Mouse (Mus musculus) right cerebral cortex, postnatal 14 days (tissue): ENCODE results near the gene Erc2.

Experiments used
- DNase-seq: peaks from one replicate; pipeline ENCODE4 v3.0.0; 2022

Erc2 gene

DNA sequence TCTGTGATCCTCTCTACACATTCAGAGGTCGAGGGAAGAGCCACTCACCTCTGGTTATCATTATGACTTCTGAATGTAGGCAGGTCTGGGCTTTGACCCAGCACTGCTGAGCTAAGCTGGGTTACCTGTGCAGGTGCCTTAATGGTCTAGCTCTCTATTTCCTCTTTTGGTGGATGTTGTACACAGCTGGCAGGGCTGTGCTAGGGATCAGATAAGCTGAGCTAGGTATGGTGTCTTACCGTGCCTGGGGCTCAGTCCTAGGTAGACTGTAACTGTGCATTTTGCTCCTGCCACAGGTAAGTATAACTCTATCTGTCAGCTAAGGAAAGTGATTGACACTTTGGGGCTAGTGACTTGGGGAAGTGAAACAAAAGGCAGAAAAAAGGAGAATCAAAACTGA, 701.0 kb downstream of the Erc2 start:
- DNase-seq = no peak

DNA sequence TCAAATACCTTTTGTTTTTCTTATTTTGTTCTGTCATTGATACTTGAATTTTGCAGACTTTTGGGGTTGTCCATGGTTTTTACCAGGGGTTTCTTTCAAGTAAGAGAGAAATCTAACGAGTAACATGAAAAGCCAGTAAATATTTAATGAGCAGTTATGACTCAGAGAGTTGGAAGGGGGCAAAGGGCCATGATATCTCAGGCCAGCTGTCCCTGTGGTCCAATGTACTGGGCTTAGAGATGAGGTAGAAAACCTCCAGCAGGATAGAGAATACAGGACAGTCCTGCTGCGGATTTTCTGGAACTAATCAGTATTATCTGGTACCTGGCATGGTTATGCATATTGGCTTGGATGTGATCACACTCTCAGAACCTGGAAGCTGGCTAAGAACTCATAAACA, 701.5 kb downstream of the Erc2 start:
- DNase-seq = no peak

DNA sequence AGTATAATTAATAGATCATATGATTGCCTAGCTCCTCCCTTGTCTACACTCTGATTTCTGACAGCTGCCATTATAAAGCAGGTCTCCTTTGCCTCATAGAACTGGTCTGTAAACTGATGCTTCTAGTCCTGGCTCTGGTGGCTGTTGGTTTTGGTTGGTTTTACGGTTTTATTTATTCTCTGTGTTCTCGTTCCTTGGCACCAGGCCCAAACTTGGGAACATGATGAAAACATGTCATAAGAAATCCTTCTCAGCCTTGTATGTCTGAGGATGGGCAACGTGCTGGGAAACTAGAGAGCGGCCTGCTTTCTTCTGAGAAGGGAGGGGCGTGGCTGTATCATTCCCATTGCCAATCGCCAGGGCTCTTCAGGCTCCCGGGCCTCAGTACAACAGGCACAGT, 704.2 kb downstream of the Erc2 start:
- no peak for DNase-seq

DNA sequence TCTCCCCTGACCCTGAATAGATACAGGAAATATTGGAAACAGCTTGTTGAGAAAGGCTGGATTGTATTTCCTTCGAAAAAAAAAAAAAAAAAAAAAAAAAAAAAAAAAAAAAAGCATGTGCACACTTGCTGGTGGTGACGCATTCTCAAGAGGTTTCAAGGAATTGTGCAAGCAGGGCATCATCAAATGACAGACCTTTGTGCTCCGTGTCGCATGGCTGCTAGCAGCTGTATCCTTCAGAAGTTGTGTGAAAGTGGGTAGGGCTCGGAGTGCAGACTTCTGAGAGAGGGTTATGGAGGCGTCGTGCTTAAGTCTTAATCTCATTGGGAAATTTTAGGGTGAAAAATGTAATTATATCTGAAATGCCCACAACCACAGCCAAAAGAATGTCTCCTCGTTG, 706.3 kb downstream of the Erc2 start:
- DNase-seq = no peak

DNA sequence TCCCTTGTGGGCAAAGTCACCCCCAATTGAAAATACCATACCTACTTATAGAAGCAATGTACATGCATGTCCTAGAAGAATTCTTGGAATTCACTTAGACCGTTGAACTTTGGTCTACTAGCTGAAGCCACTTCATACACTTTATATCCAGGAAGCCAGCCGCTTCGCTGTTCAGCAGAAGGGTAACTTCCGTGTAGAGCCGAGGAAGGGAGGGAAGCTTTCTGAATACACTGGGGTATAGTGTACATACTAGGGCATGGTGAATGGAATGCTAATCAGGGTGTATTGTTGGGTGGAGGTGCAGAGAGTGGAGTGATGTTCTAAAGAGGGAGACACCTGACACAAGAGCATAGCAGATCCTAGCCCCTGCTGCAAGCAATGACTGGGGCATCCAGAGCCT, 708.9 kb downstream of the Erc2 start:
- no peak for DNase-seq

DNA sequence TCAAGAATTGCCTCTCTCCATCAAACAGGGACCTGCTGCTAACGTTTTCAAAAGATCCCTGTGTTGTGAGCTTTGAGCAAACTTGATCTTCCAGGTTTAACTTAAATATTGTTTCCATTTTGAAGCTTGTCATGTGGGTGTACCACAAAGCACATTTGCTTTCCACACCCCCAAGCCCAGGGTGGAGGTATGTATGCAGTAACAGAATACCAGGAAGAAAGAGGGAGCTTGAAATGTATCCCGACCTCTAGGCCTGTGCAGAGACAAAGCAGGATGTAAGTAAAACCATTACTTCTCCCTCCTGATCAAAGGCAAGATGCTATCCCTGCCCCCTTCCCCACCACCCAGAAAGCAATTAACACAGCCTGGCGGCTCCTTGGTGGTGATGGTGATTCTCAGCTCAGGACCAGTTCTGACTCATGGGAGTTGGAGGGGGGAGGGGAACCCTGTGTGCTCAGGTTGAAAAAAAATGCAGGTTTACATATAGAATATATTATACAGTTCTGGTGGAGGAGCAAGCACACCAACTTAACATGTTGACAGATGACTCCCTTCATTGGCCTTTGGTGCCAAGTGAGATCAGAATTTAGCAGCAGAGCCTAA, 710.2 kb downstream of the Erc2 start:
- DNase-seq = no peak

DNA sequence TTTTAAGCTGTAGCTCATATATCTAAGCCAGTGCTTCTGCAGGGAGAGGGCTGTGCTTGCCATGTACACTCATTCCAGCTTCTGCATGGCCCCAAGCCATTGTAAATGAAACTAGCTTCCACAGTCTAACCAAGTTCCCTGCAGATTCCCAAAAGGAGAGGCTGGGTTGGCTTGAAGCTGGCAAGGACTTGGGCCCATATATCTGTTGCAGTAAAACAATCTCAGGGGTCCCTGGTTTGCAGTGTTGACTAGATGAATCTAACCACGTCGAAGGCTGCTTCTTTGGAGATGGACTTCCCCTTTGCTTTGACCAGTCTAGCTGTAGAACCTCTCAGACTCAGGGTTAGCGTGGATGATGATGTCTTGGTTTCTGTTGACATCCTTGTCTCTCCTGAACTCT, 716.9 kb downstream of the Erc2 start:
- no peak for DNase-seq

DNA sequence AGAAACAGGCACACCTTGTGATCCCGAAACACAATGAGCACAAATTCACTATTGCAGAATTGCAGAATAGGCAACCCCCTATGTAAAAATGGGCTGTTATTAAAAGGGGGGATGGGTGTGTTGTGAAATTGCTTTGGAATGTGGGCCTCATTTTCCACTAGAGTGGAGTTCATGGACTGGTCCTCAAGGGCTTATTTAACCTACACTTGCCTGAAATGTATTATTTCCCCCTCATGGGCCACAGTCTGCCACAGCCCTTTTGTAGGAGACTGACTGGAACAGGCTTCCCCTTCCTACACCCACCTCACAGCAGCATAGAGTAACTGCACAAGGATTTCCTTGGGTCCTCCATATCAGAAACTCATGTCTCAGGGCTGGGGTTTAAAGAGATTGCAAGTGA, 726.9 kb downstream of the Erc2 start:
- no peak for DNase-seq

DNA sequence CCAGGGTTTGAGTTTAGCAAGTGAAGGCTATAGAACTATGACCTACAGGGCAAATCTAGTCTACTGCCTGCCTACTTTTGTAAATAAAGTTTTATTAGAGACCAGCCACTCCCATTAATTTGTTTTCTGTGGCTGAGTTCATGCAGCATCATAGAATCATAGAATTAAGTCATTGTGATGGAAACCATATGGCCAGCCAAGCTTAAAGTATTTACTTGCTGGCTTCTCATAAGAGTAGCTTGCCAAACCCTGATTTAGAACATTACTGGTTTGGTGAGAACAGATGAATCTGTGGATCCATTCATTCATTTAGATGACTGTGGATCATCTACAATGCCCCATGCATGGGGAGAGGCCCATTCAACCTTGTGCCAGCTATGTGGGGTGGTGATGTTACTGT, 733.8 kb downstream of the Erc2 start:
- no peak for DNase-seq

DNA sequence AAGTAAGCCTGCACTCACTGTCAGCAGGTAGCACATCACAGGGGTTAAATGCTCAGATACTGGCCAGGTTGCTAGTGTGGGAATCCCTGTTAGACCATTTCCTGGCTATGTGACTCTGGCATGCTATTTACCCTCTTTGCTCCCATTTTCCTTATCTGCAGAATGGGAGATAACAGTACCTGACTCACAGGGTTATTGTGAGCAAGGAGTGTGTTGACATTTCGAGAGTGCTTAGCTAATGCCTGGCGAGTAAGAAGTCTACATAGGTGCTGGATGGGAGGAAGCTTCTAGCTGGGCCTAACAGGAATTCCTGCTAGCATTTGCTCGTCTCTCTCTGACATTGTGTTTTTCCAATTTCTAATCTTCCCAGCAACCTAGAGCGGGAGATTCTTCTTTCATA, 737.3 kb downstream of the Erc2 start:
- no peak for DNase-seq

DNA sequence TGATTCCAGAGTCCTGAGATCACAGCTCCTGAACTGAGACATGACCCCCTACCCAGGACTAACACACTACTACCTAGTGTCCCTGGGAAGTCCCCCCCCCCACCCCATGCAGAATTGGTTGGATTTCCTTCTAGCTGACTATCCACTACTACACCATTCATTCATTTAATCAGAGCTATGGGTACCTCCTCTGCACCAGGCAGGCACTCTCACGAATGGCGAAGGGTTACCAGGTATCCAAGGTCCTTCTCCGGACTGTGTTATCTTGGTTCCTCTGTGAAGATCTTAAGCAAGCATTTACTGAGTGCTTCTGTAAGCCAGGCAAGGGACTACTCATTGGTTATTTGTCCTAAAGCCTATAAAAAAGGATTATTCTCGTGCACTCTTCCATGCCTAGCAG, 737.8 kb downstream of the Erc2 start:
- no peak for DNase-seq

DNA sequence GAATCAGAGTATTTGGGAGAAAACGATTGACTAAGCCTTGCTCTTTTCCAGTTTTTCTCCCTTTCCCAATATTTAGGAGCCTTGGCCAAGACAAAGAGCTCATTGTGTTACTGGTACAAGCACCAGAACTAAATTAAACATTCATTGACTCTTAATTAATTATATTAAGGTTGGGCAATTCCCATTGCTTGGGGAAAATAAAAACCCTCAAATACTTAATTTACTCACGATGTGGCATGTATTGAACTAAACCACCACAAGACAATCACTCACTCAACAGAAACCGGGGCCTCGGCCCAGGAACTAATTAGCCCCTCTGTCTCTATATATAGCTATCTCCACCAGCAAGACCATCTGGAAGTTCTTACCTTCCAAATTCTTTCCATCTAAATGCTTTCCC, 740.1 kb downstream of the Erc2 start:
- no peak for DNase-seq

DNA sequence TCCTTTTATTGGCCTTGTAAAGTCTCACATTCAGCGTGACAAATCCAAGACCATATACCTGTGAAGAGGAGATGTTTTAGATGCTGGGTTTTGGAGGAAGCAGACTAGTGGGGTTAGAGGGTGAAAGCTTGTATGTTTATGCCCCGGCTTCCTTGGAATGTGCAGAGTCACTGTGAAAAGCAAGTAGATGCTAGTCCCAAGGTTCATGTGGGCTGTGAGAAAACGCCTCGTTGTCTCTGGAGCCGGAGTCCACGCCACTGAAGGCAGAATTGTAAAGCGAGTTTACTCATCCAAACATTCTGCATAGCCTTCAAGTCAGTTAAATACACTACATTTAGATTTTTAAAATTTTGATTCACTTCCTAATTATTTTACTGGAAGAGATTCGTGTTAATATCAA, 748.5 kb downstream of the Erc2 start:
- no peak for DNase-seq

DNA sequence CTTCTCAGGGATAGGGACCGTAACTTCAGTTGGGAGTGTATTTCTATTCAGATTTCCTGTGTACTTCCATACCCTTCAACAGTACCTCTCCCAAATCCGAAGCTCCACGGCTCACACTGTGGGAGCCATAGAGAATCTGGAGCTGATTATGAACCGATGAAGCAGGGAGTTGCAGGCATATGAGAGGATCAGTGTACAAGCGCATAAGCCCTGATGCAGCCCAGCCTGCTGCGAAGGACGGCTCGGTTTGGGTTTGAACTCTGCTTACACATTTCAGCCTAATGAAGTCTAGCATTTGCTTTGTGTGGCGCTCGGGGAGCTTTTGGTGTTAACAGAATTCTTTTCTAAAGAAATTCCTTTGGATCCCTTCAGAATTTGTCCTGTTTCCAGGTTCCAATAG, 749.4 kb downstream of the Erc2 start:
- DNase-seq = no peak

DNA sequence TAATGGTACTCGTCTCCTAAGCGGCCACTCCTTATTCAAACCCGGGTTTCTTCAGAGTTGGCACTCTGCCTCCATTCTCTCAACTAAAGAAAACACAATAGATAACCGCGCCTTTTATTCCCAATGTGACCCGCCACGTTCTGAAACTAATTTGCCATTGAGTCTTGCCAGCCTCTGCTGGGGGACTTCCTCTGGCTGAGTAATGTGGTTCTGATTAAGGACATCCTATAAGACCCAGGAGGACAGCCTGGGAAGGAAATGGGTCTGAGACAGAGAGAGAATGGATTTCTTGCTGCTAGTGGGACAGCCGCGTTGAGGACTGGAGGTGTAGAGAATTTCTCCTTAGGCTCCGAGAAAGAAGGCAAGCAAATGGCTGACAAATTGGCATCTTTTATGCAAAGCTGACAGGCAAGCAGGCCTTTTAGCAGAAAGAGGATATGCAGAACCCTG, 753.4 kb downstream of the Erc2 start:
- DNase-seq = no peak

DNA sequence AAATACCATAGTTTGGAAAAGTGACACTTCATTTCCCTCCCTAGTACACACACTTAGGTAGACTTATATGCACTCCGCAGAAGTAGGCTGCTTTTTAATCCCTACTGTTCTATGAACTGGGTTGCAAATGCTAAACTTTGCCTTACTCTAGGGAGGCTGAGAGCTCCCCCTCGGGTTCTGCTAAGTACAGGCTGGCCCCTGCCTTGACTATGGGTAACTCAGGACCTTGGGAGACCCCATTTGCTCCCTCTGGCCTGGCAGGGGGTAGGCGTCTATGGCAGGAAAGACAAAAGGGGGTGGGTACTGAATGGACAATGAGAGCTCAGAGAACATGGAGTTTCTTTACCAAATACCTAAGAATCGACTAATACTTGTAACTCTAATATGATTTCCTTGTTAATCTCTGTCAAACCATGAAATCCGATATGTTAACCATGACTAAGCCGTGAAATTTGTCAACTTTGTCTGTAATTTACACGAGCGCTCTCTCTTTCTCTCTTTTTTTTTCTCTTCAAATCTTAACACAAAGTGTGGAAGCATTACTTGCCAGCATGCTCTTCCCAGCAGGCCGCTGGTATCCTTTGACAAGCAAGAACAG, 754.1 kb downstream of the Erc2 start:
- DNase-seq = no peak

DNA sequence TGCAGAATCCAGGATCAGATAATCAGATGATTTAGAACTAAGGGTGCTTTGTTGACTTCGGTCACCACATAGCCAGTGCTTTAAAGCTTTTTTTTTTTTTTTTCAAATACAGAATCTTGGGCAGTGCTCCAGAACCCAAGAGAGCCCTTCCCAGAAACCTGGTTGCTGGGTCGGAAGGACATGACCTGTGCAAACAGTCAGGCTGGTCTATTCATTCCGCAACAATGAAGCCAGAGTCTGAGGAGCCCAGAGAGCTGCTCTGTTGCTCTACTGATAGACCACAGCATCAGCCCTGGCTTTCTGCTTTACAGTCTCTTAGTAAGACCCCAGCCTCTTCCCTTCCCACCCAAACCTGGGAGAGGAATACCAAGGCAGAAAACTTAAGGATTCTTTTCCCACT, 755.3 kb downstream of the Erc2 start:
- DNase-seq = no peak

DNA sequence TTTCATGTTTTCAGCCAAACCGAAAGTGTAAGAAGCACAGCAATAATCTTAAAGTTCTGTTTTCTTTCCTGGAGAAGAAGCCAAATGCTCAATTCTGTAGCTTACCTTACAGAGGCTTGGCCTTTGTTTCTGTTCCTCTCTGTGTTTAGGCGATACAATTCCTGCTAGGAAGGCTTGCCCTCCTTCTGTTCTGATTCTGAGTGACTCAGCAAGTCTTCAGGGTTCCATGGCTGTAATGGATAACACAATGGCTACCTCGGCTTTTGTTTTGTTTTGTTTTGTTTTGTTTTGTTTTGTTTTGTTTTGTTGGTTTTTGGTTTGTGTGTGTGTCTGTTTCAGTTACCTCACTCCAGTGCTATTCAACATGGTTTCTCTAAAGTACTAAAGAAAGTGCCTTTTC, 757.9 kb downstream of the Erc2 start:
- no peak for DNase-seq

DNA sequence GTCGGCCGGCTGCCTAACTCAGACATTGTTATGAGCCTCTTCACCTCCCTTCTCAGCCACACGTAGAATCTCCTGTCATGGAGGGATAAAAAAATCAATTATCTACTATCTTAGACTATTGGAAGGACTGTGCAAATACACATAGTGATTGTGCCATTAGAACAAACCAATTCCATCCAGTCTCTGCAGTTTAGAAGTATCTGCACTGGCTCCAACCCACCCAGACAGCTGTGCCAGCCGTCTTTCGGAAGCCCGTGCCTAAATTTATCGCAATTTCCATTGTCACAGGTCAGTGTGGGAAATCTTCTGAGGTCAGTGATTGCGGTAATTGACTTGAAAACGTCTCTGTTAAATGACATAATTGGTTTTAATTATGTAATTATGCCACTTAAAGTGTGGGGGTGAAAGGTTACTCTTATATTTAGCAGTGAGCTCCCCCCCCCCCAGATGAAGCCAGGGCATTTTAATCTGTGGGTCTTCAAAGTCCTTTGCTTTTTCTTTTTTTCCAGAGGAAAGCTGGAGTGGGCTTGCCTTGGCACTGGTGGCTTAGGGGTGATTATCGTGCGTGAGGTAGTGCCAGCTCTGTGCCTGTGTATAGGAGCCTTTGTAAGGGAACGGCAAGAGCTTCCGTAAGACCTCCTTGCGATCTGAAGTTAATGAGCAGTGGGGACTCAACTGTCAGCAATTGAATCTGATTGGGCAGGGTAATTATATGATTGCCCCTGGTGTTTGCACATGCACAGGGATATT, 759.7 kb downstream of the Erc2 start:
- no peak for DNase-seq

DNA sequence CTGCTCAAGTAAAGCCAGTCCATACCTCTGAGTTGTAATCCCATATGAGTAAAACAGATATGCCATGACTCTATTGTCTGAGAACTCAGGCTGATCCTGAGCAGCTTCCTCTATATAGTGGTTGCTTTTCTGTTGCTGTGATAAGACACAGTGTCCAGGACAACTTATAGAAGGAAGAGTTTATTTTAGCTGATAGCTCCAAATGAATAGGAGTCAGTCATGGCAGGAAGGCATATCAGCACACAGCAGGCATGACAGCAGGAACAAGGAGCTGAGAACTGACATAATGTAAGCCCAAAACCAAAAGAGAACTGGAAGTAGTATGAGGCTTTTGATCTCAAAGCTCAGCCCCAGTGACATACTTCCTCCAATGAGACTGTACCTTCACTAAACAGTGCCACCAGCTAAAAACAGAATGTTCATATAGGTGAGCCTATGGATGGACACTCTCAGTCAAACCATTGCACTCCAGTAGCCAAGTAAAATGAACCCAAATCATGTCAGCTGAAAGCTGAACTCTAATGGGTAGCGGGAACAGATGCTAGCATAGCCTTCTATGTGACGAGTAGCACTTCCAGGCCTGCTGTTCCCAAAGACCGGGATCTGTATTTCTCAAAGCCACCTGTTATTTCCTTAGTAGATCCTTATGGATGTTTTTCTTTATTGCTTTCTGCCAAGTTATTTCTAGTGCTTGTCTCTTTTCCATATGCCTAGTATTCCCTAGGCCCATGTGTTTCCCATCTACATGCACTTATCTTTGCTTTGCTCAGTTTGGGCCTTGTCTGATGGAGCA, 764.8 kb downstream of the Erc2 start:
- no peak for DNase-seq

DNA sequence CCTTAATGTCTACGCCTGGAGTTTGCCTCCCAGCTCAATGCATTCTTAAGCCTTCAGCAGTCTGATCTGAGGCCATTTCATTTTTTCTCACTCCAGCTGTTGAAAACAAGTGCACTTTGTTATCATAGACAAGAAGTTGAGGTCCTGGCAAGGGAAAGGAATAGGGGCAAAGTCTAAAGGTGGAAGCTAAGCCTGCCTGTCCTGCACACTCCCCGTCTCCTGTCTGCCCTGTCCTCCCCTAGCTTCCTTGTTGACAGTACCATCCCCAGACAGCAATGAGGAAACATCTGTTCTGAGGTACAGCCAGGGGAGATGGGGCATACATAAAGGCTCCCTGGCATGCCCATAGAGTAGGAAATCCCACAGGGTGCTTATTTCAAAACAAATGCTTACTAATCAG, 776.7 kb downstream of the Erc2 start:
- DNase-seq = no peak

DNA sequence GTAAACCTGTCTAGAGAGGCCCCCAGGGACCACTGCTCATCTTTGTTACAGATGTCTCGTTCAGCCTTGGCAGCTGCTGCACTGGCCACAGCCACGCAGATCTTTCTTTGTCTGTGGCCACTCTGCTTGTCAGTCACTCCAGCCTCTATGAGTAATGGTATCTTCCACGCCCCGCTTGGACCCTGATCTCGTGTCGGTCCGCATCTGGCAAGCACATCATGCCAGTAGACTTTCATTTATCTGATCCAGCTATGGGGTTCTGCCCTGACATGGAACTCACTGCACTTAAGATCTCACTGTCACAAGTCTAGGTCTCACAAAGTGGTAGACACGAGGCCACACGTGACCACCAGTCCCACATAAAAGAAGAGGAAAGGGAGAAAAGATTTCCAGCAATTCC, 777.7 kb downstream of the Erc2 start:
- DNase-seq = no peak

DNA sequence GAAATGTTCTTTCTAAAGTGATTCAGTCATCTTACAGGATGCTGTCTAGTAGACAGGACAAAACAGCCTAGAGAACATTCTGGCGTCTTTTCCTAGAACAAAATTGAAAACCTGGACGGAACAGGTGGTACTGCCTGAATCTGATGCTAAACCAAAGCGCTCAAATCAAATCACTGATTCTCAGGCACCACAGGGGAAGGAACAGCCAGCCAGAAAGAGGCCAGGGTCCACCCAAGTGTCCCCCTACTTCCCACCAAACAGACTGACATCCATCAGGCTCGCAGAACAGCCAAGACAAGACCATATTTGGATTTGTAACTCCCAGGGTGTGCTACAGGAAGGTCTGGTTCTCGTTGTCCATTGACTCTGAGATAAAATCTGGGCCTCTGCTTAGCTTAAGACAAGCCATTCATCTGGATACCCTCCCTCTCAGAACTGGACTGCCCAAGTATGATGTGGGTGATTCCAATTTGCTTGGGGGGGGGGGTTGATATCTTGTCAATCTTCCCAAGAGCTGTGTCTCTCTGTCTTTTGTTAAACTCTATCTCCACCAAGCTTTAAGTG, 783.1 kb downstream of the Erc2 start:
- no peak for DNase-seq

DNA sequence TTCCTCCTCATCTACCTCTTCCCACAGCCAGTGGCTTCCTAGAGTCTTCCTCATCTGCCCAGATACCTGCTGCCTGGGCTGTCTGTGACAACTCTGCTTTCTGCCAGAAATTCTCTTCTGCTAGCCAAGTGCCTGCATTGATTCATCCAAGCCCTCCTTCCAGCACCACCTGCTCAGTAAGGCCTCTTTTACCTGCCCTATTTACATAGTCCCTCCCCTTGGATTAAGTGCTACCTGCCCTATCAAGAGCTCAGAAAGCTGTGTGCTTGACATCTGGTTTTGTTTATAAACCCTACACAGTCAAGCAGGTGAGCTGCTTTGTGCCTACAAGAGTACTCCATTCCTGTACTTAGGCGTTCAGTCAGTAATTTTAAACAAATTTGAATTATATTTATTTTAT, 787.2 kb downstream of the Erc2 start:
- no peak for DNase-seq
